Mouse (Mus musculus) cerebellum, adult 8-10 months (tissue): ENCODE results near the gene Eif3g.

ENCODE experiments used
- DNase-seq: peaks from one replicate; pipeline ENCODE4 v3.0.0; 2022

The Eif3g gene

GRCm38 (mm10) chr9:20850179-20850578 is 48.2 kb downstream of the Eif3g start:
- DNase-seq = no peak
